Mouse (Mus musculus) left cerebral cortex, postnatal 14 days (tissue): ENCODE measurements around the gene Cacna1f. TPM values are rescaled to one million over a fixed set of nuclear protein-coding genes. Genes with fewer than 3 reads are reported as not detected.

Experiments used
- DNase-seq, 2 experiments: peaks; one replicate each; pipeline ENCODE4 v3.0.0; 2021 to 2022; ENCODE audit warnings: low spot score in 2 of 2, mixed read lengths in 1 of 2
- intact Hi-C: fragments of 180-260 bp; cut with DNase I; formaldehyde crosslinking; loops from one replicate; pipeline ENCODE4 v1.15.1; 2025
- total RNA-seq, 2 experiments: library from RNA; stranded (reverse); gene quantifications; 2 replicates each; pipeline ENCODE4 v1.2.3; 2021

The Cacna1f gene
- total RNA-seq, 2 experiments from 2014 or later = 0.19 TPM; not detected in 1

GRCm38 (mm10) chrX:7670390-7670881 is 63.6 kb downstream of the Cacna1f start:
- intact Hi-C loops = no loop called here
- DNase-seq = peak; percentile 11 to 23

GRCm38 (mm10) chrX:7670921-7671623 is 64.2 kb downstream of the Cacna1f start, which contains the start of gene Plp2:
Gene Plp2, minus strand, starts transcription at chrX:7671390.
- intact Hi-C loops = no loop called here
- peak in 1 of 2 experiments; percentile 17 for DNase-seq

GRCm38 (mm10) chrX:7672739-7673138 is 65.9 kb downstream of the Cacna1f start:
- no peak for DNase-seq
- intact Hi-C loops = no loop called here

GRCm38 (mm10) chrX:7673578-7674281 is 66.8 kb downstream of the Cacna1f start:
- no peak for DNase-seq
- intact Hi-C loops = no loop called here

- intact Hi-C loops = no loop called here
- peak; percentile 21 to 44 for DNase-seq
Measured at GRCm38 (mm10) chrX:7674284-7675000, 67.6 kb downstream of the Cacna1f start.

- intact Hi-C loops = no loop called here
- no peak for DNase-seq
Measured at GRCm38 (mm10) chrX:7675001-7675380, 68.1 kb downstream of the Cacna1f start.

GRCm38 (mm10) chrX:7678986-7679385 is 72.1 kb downstream of the Cacna1f start:
- intact Hi-C loops = no loop called here
- DNase-seq = no peak

- peak; percentile 75 to 86 for DNase-seq
- intact Hi-C loops = no loop called here
Measured at GRCm38 (mm10) chrX:7679405-7680056, 72.6 kb downstream of the Cacna1f start.

GRCm38 (mm10) chrX:7680057-7680412 is 73.2 kb downstream of the Cacna1f start:
- intact Hi-C loops = no loop called here
- DNase-seq = no peak

- no peak for DNase-seq
- intact Hi-C loops = no loop called here
Measured at GRCm38 (mm10) chrX:7680864-7681263, 74.0 kb downstream of the Cacna1f start, which contains the start of gene Magix. Gene Magix, minus strand, starts transcription at chrX:7681251.

Other genes starting within 250 kb of the Cacna1f start
- 10 to 100 TPM; 13.3 to 15.7 TPM for gene Usp27x, start 231.3 kb upstream of the Cacna1f start, total RNA-seq
- gene Foxp3, start 33.4 kb upstream of the Cacna1f start, total RNA-seq = not detected
- 10 to 100 TPM; 16.4 to 16.7 TPM for gene Ppp1r3f, start 32.8 kb upstream of the Cacna1f start, total RNA-seq
- 10 to 100 TPM; 26.2 to 26.3 TPM for gene Ccdc22, start 1.6 kb upstream of the Cacna1f start, total RNA-seq
- gene Syp, start 31.4 kb downstream of the Cacna1f start, total RNA-seq = 1,000 to 10,000 TPM; 2,344 to 2,346 TPM
- 1 to 10 TPM; 1.3 to 1.8 TPM for gene Prickle3, start 50.2 kb downstream of the Cacna1f start, total RNA-seq
- 10 to 100 TPM in 1 of 2 experiments, 1 to 10 TPM in 1; 9.1 to 12.4 TPM for gene Plp2, start 64.3 kb downstream of the Cacna1f start, total RNA-seq
- under 1 TPM; 0.11 to 0.15 TPM for gene Magix, start 74.2 kb downstream of the Cacna1f start, total RNA-seq
- 10 to 100 TPM; 33.7 to 34.6 TPM for gene Gpkow, start 90.0 kb downstream of the Cacna1f start, total RNA-seq
- gene Wdr45, start 107.2 kb downstream of the Cacna1f start, total RNA-seq = 10 to 100 TPM; 44.9 to 53.6 TPM
- gene Gm45208, start 115.2 kb downstream of the Cacna1f start, total RNA-seq = not detected
- 100 to 1,000 TPM; 102 to 110 TPM for gene Praf2, start 121.4 kb downstream of the Cacna1f start, total RNA-seq
- gene Ccdc120, start 143.8 kb downstream of the Cacna1f start, total RNA-seq = 10 to 100 TPM; 23.1 to 23.8 TPM
- 10 to 100 TPM; 35.9 to 37.3 TPM for gene Tfe3, start 155.5 kb downstream of the Cacna1f start, total RNA-seq
- 10 to 100 TPM; 83.3 to 92.9 TPM for gene Gripap1, start 182.7 kb downstream of the Cacna1f start, total RNA-seq
- gene Kcnd1, start 215.2 kb downstream of the Cacna1f start, total RNA-seq = 1 to 10 TPM; 9.7 TPM
- 10 to 100 TPM; 61.1 to 68.2 TPM for gene Otud5, start 234.3 kb downstream of the Cacna1f start, total RNA-seq